Mouse (Mus musculus): ENCODE results near the gene Timm29.
"Not testable (repeated sequence)": the region's sequence is repeated elsewhere in the genome, so short reads cannot be mapped to it uniquely, and the experiment has no call there.

Timm29 gene

GRCm38 (mm10) chr9:21585401-21585800 is 7.1 kb upstream of the Timm29 start:
- no peak for DNase-seq

- no peak for DNase-seq
These were observed 4.7 kb upstream of the Timm29 start for GRCm38 (mm10) chr9:21587678-21588349.

GRCm38 (mm10) chr9:21588350-21588749 is 4.2 kb upstream of the Timm29 start:
- DNase-seq, result no peak

GRCm38 (mm10) chr9:21589538-21589937 is 3.0 kb upstream of the Timm29 start:
- DNase-seq, result no peak

- no peak for DNase-seq
These were observed 1.2 kb upstream of the Timm29 start for GRCm38 (mm10) chr9:21591127-21591830.

GRCm38 (mm10) chr9:21591831-21592702 is 455 bp upstream of the Timm29 start:
- DNase-seq, result no peak

GRCm38 (mm10) chr9:21593122-21593721 is 700 bp downstream of the Timm29 start:
- peak in 1 of 2 experiments; percentile 44 for DNase-seq

GRCm38 (mm10) chr9:21594350-21594749 is 1.8 kb downstream of the Timm29 start:
- not testable (repeated sequence) for DNase-seq

- no peak for DNase-seq
These were observed 2.3 kb downstream of the Timm29 start for GRCm38 (mm10) chr9:21594838-21595237.

- no peak for DNase-seq
These were observed 5.7 kb downstream of the Timm29 start for GRCm38 (mm10) chr9:21598198-21598597.

- DNase-seq, result no peak
These were observed 7.7 kb downstream of the Timm29 start for GRCm38 (mm10) chr9:21600186-21600585.

- no peak for DNase-seq
These were observed 8.6 kb downstream of the Timm29 start for GRCm38 (mm10) chr9:21601073-21601472.

- peak; percentile 69 to 84 for DNase-seq
These were observed 9.3 kb downstream of the Timm29 start for GRCm38 (mm10) chr9:21601722-21602399.

- no peak for DNase-seq
These were observed 11.6 kb downstream of the Timm29 start for GRCm38 (mm10) chr9:21604119-21604518.

GRCm38 (mm10) chr9:21605865-21606264 is 13.3 kb downstream of the Timm29 start:
- no peak for DNase-seq

GRCm38 (mm10) chr9:21606648-21607047 is 14.1 kb downstream of the Timm29 start:
- no peak for DNase-seq

GRCm38 (mm10) chr9:21609861-21610260 is 17.3 kb downstream of the Timm29 start:
- DNase-seq, result no peak

- no peak for DNase-seq
These were observed 22.5 kb downstream of the Timm29 start for GRCm38 (mm10) chr9:21614864-21615616.

GRCm38 (mm10) chr9:21615617-21616231 is 23.2 kb downstream of the Timm29 start, which contains the start of gene Smarca4:
Gene Smarca4 (plus strand): TSS chr9:21616169.
- DNase-seq, result peak; percentile 99 to 100

- peak; percentile 88 to 89 for DNase-seq
These were observed 23.8 kb downstream of the Timm29 start for GRCm38 (mm10) chr9:21616232-21616781.

- DNase-seq, result peak in 1 of 2 experiments; percentile 20
These were observed 24.5 kb downstream of the Timm29 start for GRCm38 (mm10) chr9:21617066-21617465.
